Mouse (Mus musculus) brain, embryonic 14.5 days (tissue): ENCODE results near the gene Dusp27.

Experiments
- CTCF ChIP-seq: fragments of 200-500 bp; IDR thresholded peaks from 2 replicates; pipeline ENCODE4 v1.5.1; 2012; ENCODE audit warnings: inconsistent platforms, mild to moderate bottlenecking, moderate library complexity, borderline replicate concordance; ENCODE audit not compliant: insufficient read depth, insufficient read length; ENCODE audit errors: extremely low read depth
- POLR2A ChIP-seq: fragments of 200-500 bp; IDR thresholded peaks from 2 replicates; pipeline ENCODE4 v1.6.1; 2012; ENCODE audit warnings: mild to moderate bottlenecking, inconsistent platforms, borderline replicate concordance; ENCODE audit not compliant: poor library complexity, insufficient read depth, insufficient read length, severe bottlenecking; ENCODE audit errors: extremely low read depth

DNA sequence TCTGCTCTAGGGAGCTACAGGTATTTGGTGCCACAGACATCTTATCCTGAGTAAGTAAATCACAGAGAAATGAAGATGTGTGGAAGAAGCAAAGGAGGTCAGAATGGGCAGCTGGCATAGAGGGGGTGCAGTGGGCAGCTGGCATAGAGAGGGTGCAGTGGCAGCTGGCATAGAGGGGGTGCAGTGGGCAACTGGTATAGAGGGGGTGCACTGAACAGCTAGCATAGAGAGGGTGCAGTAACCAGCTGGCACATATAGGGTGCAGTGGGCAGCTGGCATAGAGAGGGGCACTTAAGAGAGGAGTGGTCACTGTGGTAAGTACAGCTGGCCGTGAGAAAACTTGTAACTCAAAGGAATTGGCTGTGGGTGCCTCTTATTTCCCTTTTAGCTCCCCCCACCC lies 67.3 kb downstream of the Dusp27 start:
- TF ChIP-seq CTCF (no peak), POLR2A (no peak)
